Mouse (Mus musculus) cerebellum, adult 18-20 months (tissue): ENCODE data around the gene Fam76a.

Experiments used
- DNase-seq, 2 experiments: peaks; one replicate each; pipeline ENCODE4 v3.0.0; 2021

Gene Fam76a

GRCm38 (mm10) chr4:132884064-132884843 is 38.1 kb downstream of the Fam76a start, which contains the start of gene Stx12:
Gene Stx12 (minus strand): TSS chr4:132884509.
- peak; percentile 84 to 93 for DNase-seq

GRCm38 (mm10) chr4:132883561-132884063 is 38.7 kb downstream of the Fam76a start:
- DNase-seq, result peak in 1 of 2 experiments; percentile 6

- no peak for DNase-seq
Observed at GRCm38 (mm10) chr4:132874363-132875097, 47.8 kb downstream of the Fam76a start.

- DNase-seq, result no peak
Observed at GRCm38 (mm10) chr4:132873481-132874362, 48.6 kb downstream of the Fam76a start.

GRCm38 (mm10) chr4:132871116-132871515 is 51.2 kb downstream of the Fam76a start:
- DNase-seq, result no peak

- no peak for DNase-seq
Observed at GRCm38 (mm10) chr4:132864856-132865255, 57.5 kb downstream of the Fam76a start.

- no peak for DNase-seq
Observed at GRCm38 (mm10) chr4:132863012-132863411, 59.3 kb downstream of the Fam76a start.

GRCm38 (mm10) chr4:132860880-132861279 is 61.5 kb downstream of the Fam76a start:
- DNase-seq, result no peak
